In the genomic region with DNA sequence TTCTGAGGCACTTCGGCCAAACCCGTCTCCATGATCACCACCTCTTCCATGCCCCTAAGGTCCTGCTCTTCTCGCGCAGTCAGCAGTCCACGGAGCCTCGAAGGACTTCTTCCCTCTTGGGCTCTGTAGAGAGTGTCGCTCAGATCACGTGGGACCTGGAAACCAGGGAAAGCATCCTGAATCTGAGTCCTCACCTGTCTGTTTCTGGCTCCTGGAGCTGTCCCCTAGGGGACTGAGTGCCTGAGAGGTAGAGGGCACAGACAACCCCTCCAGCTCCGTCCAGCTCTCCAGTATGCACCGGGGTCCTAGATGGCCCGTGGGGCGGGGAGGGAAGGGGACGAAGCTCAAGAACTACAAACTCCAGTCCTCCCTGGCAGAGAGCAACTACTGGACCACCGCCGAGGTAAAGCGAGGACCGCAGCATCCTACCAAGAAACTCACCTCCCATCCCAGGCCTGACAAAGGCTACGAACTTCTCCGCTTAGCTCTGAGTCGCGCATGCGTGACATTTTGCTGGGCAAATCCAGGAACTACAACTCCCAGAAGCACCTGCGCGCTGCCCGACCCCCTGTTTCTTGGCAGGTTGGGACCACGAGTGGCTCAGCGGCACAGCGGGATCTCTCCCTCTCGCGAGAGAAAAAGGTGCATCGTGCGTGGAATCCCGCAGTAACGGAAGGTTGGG, we compare ENCODE assay signal across 8 mouse cellular contexts. TPM values are rescaled to one million over a fixed set of nuclear protein-coding genes. Genes with fewer than 3 reads are reported as not detected.
DNase-seq lines count a peak whose midpoint lies in the region; ATAC-seq and TF ChIP-seq lines count a peak whose summit lies in the region.

A gene (minus strand): TSS at position 528 of the 682 bp plus-strand sequence.

- H3K4me1 ChIP-seq in hindbrain, embryonic 11.5 days (replicated peaks; ENCODE audit: control insufficient read depth, insufficient read depth, low read length) = no peaks in the 10 kb centered on the region
- H3K4me1 ChIP-seq in lung, embryonic 15.5 days = peaks cover 9% of the 10 kb centered on the region
- H3K4me1 ChIP-seq in olfactory bulb, adult 2 months (ENCODE audit: control insufficient read depth, insufficient read depth, low read length) = peaks cover 6% of the 10 kb centered on the region

- no peak for TF ChIP-seq CTCF in olfactory bulb, adult 2 months (IDR thresholded peaks at IDR 0.05; ENCODE audit: insufficient read depth, low read depth, low read length)

- no peaks in the 10 kb centered on the region for H3K9me3 ChIP-seq in hindbrain, embryonic 11.5 days (ENCODE audit: control insufficient read depth, low read length)
- H3K9me3 ChIP-seq in lung, embryonic 15.5 days = no peaks in the 10 kb centered on the region

- H3K4me2 ChIP-seq in hindbrain, embryonic 11.5 days (replicated peaks; ENCODE audit: low read depth, low read length) = peak within 1 kb of the TSS; percentile 63
- H3K4me2 ChIP-seq in lung, embryonic 15.5 days = peak within 1 kb of the TSS; percentile 75

- ATAC-seq in hindbrain, embryonic 11.5 days (ENCODE audit: low FRiP score) = peak; percentile 95
- ATAC-seq in lung, embryonic 15.5 days (ENCODE audit: borderline replicate concordance, extremely low read depth, low FRiP score, low TSS enrichment) = peak; percentile 95

- peak; percentile 89 for DNase-seq in Muller cell, postnatal 12 days (ENCODE audit: inconsistent ontology term)
- DNase-seq in cerebellum, adult 9-10 months = peak; percentile 89
- DNase-seq in frontal cortex, postnatal 10 days (ENCODE audit: low spot score in 2 of 2) = peak; percentile 90 to 93
- peak; percentile 96 for DNase-seq in hindbrain, embryonic 11.5 days (ENCODE audit: low spot score)
- DNase-seq in layer of hippocampus, adult 9-11 months = peak; percentile 95
- DNase-seq in testis, postnatal 14 days (ENCODE audit: low spot score) = peak; percentile 91

- peak within 1 kb of the TSS; percentile 59 for H3K4me3 ChIP-seq in hindbrain, embryonic 11.5 days (ENCODE audit: low read depth, low read length)
- peak within 1 kb of the TSS; percentile 54 for H3K4me3 ChIP-seq in lung, embryonic 15.5 days
- peak within 1 kb of the TSS; percentile 64 for H3K4me3 ChIP-seq in olfactory bulb, adult 2 months (ENCODE audit: insufficient read depth, low read depth, low read length)

- peaks cover 4% of the 10 kb centered on the region; the same call in 1 of the 2 replicates for H3K36me3 ChIP-seq in hindbrain, embryonic 11.5 days (ENCODE audit: control insufficient read depth, insufficient read depth, low read length)
- peaks cover 15% of the 10 kb centered on the region for H3K36me3 ChIP-seq in lung, embryonic 15.5 days

- TF ChIP-seq POLR2A in olfactory bulb, adult 2 months (IDR thresholded peaks at IDR 0.05; ENCODE audit: insufficient read depth, low read depth, low read length) = 0 out of 2 replicates have a peak, but pooled peaks have one; percentile 24

- 8% methylated on average over 34 of the region's 34 CpGs for WGBS in hindbrain, embryonic 11.5 days
- 5% methylated on average over 34 of the region's 34 CpGs for WGBS in lung, embryonic 15.5 days
- WGBS in olfactory bulb, adult 2 months = 5% methylated on average over 34 of the region's 34 CpGs

- peak within 1 kb of the TSS; percentile 78 for H3K9ac ChIP-seq in hindbrain, embryonic 11.5 days (ENCODE audit: low read depth, low read length)
- H3K9ac ChIP-seq in lung, embryonic 15.5 days = peak within 1 kb of the TSS; percentile 50

- no peaks in the 10 kb centered on the region for H3K27me3 ChIP-seq in hindbrain, embryonic 11.5 days (ENCODE audit: control insufficient read depth, insufficient read depth, low read length)
- no peaks in the 10 kb centered on the region for H3K27me3 ChIP-seq in lung, embryonic 15.5 days

- H3K27ac ChIP-seq in hindbrain, embryonic 11.5 days (ENCODE audit: low read depth, low read length) = no peak within 1 kb of the TSS
- H3K27ac ChIP-seq in lung, embryonic 15.5 days = no peak within 1 kb of the TSS; the same call in 1 of the 2 replicates
- H3K27ac ChIP-seq in olfactory bulb, adult 2 months (ENCODE audit: insufficient read depth, low read depth, low read length) = no peak within 1 kb of the TSS

RNA-seq across cellular contexts. Expression of the gene that starts here (rescaled TPM):
- polyA plus RNA-seq in hindbrain, embryonic 11.5 days (2014; fragmentation: Nextera tagmentation; extraction: Ambion mirVana) = 27.4 and 31.1 TPM in 2 replicates
- 16.6 and 16.7 TPM in 2 replicates for polyA plus RNA-seq in lung, embryonic 15.5 days (2015; fragmentation: Nextera tagmentation; extraction: Ambion mirVana)
- polyA plus RNA-seq in olfactory bulb, adult 2 months (2012; ENCODE audit: insufficient read depth, insufficient read length, low replicate concordance, missing spikeins) = not detected in 2 replicates
